Mouse (Mus musculus): ENCODE measurements around the gene Oaz2. TPM values are rescaled to one million over a fixed set of nuclear protein-coding genes. Genes with fewer than 3 reads are reported as not detected.
A peak's percentile ranks its signal among the peaks of the same experiment; 100 is the strongest.

Gene Oaz2
- total RNA-seq, 2 experiments from 2014 or later: 248 to 260 TPM

- DNase-seq: no peak
Measured at GRCm38 (mm10) chr9:65692959-65693603, 25.3 kb downstream of the Oaz2 start.

- no peak for DNase-seq
Measured at GRCm38 (mm10) chr9:65695646-65696045, 27.8 kb downstream of the Oaz2 start.

- DNase-seq: no peak
Measured at GRCm38 (mm10) chr9:65696337-65696736, 28.5 kb downstream of the Oaz2 start.

GRCm38 (mm10) chr9:65697356-65697755, 29.6 kb downstream of the Oaz2 start:
- DNase-seq: no peak

GRCm38 (mm10) chr9:65697992-65698391, 30.2 kb downstream of the Oaz2 start:
- no peak for DNase-seq

- DNase-seq: no peak
Measured at GRCm38 (mm10) chr9:65700504-65700903, 32.7 kb downstream of the Oaz2 start.

GRCm38 (mm10) chr9:65702286-65702685, 34.5 kb downstream of the Oaz2 start:
- no peak for DNase-seq

- no peak for DNase-seq
Measured at GRCm38 (mm10) chr9:65703241-65703640, 35.4 kb downstream of the Oaz2 start.

GRCm38 (mm10) chr9:65703926-65704595, 36.3 kb downstream of the Oaz2 start:
- DNase-seq: no peak

GRCm38 (mm10) chr9:65718195-65718594, 50.4 kb downstream of the Oaz2 start:
- no peak for DNase-seq

- DNase-seq: no peak
Measured at GRCm38 (mm10) chr9:65721161-65721566, 53.4 kb downstream of the Oaz2 start.

- DNase-seq: peak; percentile 41
Measured at GRCm38 (mm10) chr9:65724471-65725290, 56.9 kb downstream of the Oaz2 start.

- no peak for DNase-seq
Measured at GRCm38 (mm10) chr9:65725291-65725622, 57.5 kb downstream of the Oaz2 start.

- DNase-seq: no peak
Measured at GRCm38 (mm10) chr9:65726431-65726830, 58.6 kb downstream of the Oaz2 start.

- DNase-seq: no peak
Measured at GRCm38 (mm10) chr9:65727491-65727890, 59.7 kb downstream of the Oaz2 start.

GRCm38 (mm10) chr9:65728588-65728987, 60.8 kb downstream of the Oaz2 start:
- no peak for DNase-seq

- no peak for DNase-seq
Measured at GRCm38 (mm10) chr9:65734931-65735330, 67.1 kb downstream of the Oaz2 start.

Other genes starting within 250 kb of the Oaz2 start
- not detected for gene Slc51b, start 245.0 kb upstream of the Oaz2 start, total RNA-seq (2021)
- 1 to 10 TPM; 6.6 to 7.1 TPM for gene Mtfmt, start 232.2 kb upstream of the Oaz2 start, total RNA-seq (2021)
- 10 to 100 TPM; 48.1 to 59.8 TPM for gene Spg21, start 207.1 kb upstream of the Oaz2 start, total RNA-seq (2021)
- not detected for gene Ankdd1a, start 147.8 kb upstream of the Oaz2 start, total RNA-seq (2021)
- 10 to 100 TPM; 11.4 to 17.3 TPM for gene Plekho2, start 88.0 kb upstream of the Oaz2 start, total RNA-seq (2021)
- 1 to 10 TPM in 1 of 2 experiments, under 1 TPM in 1; 0.92 to 1.4 TPM for gene Pif1, start 80.8 kb upstream of the Oaz2 start, total RNA-seq (2021)
- 1 to 10 TPM; 2.4 to 4.0 TPM for gene Rbpms2, start 38.4 kb upstream of the Oaz2 start, total RNA-seq (2021)
- 10 to 100 TPM; 23.0 to 28.2 TPM for gene Zfp609, start 159.6 kb downstream of the Oaz2 start, total RNA-seq (2021)
- gene Pclaf, start 222.2 kb downstream of the Oaz2 start, total RNA-seq (2021): 10 to 100 TPM in 1 of 2 experiments, 1 to 10 TPM in 1; 9.2 to 10.9 TPM
- gene Trip4, start 240.8 kb downstream of the Oaz2 start, total RNA-seq (2021): 10 to 100 TPM; 18.0 to 18.3 TPM
- gene Csnk1g1, start 240.9 kb downstream of the Oaz2 start, total RNA-seq (2021): 10 to 100 TPM in 1 of 2 experiments, 1 to 10 TPM in 1; 7.2 to 12.4 TPM

Measured in gastrocnemius, postnatal 10 days (tissue).